Mouse (Mus musculus) naive thymus-derived CD4-positive, alpha-beta T cell, adult 2 months (primary cell): Measurements from ENCODE around the gene Dlec1.

Experiments
- DNase-seq: peaks from one replicate; pipeline ENCODE4 v3.0.0-alpha.2; 2011; ENCODE audit warnings: low read depth

The Dlec1 gene

GRCm38 (mm10) chr9:119101992-119102782 lies at the start of gene Dlec1:
Dlec1 (plus strand) TSS chr9:119102478.
- peak; percentile 74 for DNase-seq

- no peak for DNase-seq
These were observed 48.2 kb upstream of the Dlec1 start for GRCm38 (mm10) chr9:119053964-119054576.

GRCm38 (mm10) chr9:119055336-119055735 lies 46.9 kb upstream of the Dlec1 start:
- DNase-seq: no peak

- DNase-seq: no peak
These were observed 44.0 kb upstream of the Dlec1 start for GRCm38 (mm10) chr9:119058245-119058644.

- DNase-seq: no peak
These were observed 41.6 kb upstream of the Dlec1 start for GRCm38 (mm10) chr9:119060701-119061100.

- DNase-seq: peak; percentile 15
These were observed 39.1 kb upstream of the Dlec1 start for GRCm38 (mm10) chr9:119063036-119063644.

- DNase-seq: no peak
These were observed 38.0 kb upstream of the Dlec1 start for GRCm38 (mm10) chr9:119064296-119064695.

- peak; percentile 71 for DNase-seq
These were observed 34.7 kb upstream of the Dlec1 start for GRCm38 (mm10) chr9:119067601-119068000.

- no peak for DNase-seq
These were observed 34.0 kb upstream of the Dlec1 start for GRCm38 (mm10) chr9:119068266-119068665.

GRCm38 (mm10) chr9:119070173-119070825 lies 32.0 kb upstream of the Dlec1 start:
- DNase-seq: no peak

- no peak for DNase-seq
These were observed 30.5 kb upstream of the Dlec1 start for GRCm38 (mm10) chr9:119071786-119072185.

GRCm38 (mm10) chr9:119073184-119073895 lies 28.9 kb upstream of the Dlec1 start:
- no peak for DNase-seq

- DNase-seq: no peak
These were observed 26.6 kb upstream of the Dlec1 start for GRCm38 (mm10) chr9:119075685-119076084.

- no peak for DNase-seq
These were observed 22.1 kb upstream of the Dlec1 start for GRCm38 (mm10) chr9:119080040-119080675.

- DNase-seq: no peak
These were observed 20.2 kb upstream of the Dlec1 start for GRCm38 (mm10) chr9:119082039-119082438.

GRCm38 (mm10) chr9:119082656-119083430 lies 19.4 kb upstream of the Dlec1 start:
- DNase-seq: no peak

- no peak for DNase-seq
These were observed 18.3 kb upstream of the Dlec1 start for GRCm38 (mm10) chr9:119083966-119084365.

- DNase-seq: no peak
These were observed 15.8 kb upstream of the Dlec1 start for GRCm38 (mm10) chr9:119086451-119086850.

GRCm38 (mm10) chr9:119087309-119087708 lies 15.0 kb upstream of the Dlec1 start:
- no peak for DNase-seq

- DNase-seq: peak; percentile 65
These were observed 14.0 kb upstream of the Dlec1 start for GRCm38 (mm10) chr9:119088148-119088801.
